Mouse (Mus musculus) liver, embryonic 14.5 days (tissue): ENCODE measurements around the gene Cldn7.

Experiments
- CTCF ChIP-seq: IDR thresholded peaks from 2 replicates; pipeline ENCODE4 v1.5.1; 2016; ENCODE audit warnings: antibody characterized with exemption, low read depth, control low read depth
- EP300 ChIP-seq: IDR thresholded peaks from 2 replicates; pipeline ENCODE4 v1.6.1; 2016; ENCODE audit warnings: antibody characterized with exemption, low read depth

DNA sequence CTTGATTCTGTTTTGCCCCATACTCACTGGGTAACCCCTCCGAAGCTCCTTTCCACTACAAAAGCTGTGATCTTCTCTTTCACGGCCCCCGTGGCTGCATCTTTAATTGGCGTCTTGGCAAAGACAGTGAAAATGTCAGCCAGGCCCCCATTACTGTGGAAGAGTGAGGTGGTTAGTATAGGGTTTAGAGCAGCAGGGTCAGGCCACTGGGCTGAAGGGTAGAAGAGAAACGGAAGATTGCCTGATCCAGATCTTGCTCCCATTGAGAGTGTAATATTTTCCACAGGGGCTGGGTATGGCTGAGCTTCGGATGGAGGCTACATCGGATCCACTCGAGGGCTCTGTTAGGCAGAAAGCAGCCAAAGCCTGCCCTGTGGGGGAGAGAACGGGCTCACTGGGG is 48.4 kb downstream of the Cldn7 start:
- no peak for TF ChIP-seq CTCF
- TF ChIP-seq EP300: no peak
